Mouse (Mus musculus): Measurements from ENCODE around the gene Opn5. TPM values are rescaled to one million over a fixed set of nuclear protein-coding genes. Genes with fewer than 3 reads are reported as not detected.

Opn5 gene
- total RNA-seq, 2 experiments from 2014 or later = not detected

Other genes with a start within 250 kb of the Opn5 start
- gene Adgrf4, start 80.9 kb upstream of the Opn5 start, total RNA-seq (2021) = 1 to 10 TPM; 1.7 to 1.8 TPM
- under 1 TPM; 0.37 to 0.58 TPM for gene Adgrf2, start 130.8 kb upstream of the Opn5 start, total RNA-seq (2021)